14 mouse cellular contexts compared by ENCODE assay signal in the genomic region with DNA sequence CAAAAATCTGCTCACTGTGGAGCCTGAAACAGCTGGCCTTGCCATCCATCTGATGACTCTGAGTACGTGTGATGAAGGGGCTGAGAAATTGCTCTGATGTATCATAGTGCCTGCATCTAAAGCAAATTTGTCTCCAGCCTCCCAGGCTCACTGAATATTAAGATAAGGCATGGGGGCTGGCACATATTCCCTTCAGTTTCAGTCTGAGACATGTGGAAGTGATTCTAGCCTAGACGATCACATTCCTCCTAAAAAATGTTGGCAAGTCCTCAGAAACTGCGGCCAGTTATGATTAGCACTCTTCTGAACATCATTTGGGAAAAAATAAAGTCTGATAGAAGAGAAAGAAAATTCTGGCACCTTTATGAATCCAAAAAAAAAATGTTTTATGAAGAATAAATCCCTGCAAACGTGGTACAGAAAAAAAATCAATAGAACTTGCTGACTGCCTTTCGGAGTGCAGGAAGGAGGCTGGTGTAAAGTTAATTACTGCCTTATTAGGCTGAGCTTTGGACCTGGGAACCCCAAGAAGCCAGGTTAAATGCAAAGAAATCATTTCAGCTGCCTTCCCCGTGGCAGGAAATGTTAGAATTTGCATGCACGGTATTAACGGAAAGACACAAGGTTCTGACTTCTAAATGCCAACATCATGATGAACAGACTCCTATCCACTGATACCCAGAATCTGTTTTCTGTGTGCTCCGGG.
DNase-seq lines count a peak whose midpoint lies in the region; ATAC-seq and TF ChIP-seq lines count a peak whose summit lies in the region.
"Had no signal": no experiment of that assay in that cellular context is flagged by ENCODE, and none has a peak within 500 bp of the region (broad histone marks: within the 10 kb centered on the region; RNA-seq: fewer than 3 reads in every experiment).

No protein-coding gene starts in this region.

- no peaks in the 10 kb centered on the region for H3K9me3 ChIP-seq in embryonic facial prominence, embryonic 11.5 days (replicated peaks; ENCODE audit: control insufficient read depth, low read length)
- H3K9me3 ChIP-seq: forebrain, embryonic 15.5 days; heart, embryonic 15.5 days; liver, embryonic 15.5 days had no signal

- no peak overlapping the region for H3K27ac ChIP-seq in embryonic facial prominence, embryonic 11.5 days (replicated peaks; ENCODE audit: low read depth, low read length)
- H3K27ac ChIP-seq in cerebellum, adult 2 months (ENCODE audit: insufficient read depth, low read length) = no peak overlapping the region
- H3K27ac ChIP-seq: forebrain, embryonic 15.5 days; heart, embryonic 15.5 days; liver, embryonic 15.5 days; stomach, postnatal 0 days had no signal

- no peak for TF ChIP-seq POLR2A in cerebellum, adult 2 months (IDR thresholded peaks at IDR 0.05; ENCODE audit: borderline replicate concordance, insufficient read depth, low read length)

- H3K4me2 ChIP-seq in embryonic facial prominence, embryonic 11.5 days (ENCODE audit: low read depth, low read length) = no peak overlapping the region; the same call in 1 of the 2 replicates
- H3K4me2 ChIP-seq: forebrain, embryonic 15.5 days; heart, embryonic 15.5 days; liver, embryonic 15.5 days had no signal

- DNase-seq in kidney, postnatal 10 days = peak; percentile 8
- no peak for DNase-seq in kidney, adult 11 months
- DNase-seq in embryonic facial prominence, embryonic 11.5 days (ENCODE audit: low spot score) = peak; percentile 63
- DNase-seq in hindlimb bud, embryonic 11.5 days (ENCODE audit: extremely low spot score, low read depth, low spot score) = peak; percentile 20
- peak; percentile 23 for DNase-seq in lung, postnatal 36 days
- DNase-seq in cerebellum, adult 2 months = no peak
- DNase-seq: cerebellum, postnatal 25 days; midbrain, embryonic 14.5 days; right cerebral cortex, postnatal 25 days had no signal

- TF ChIP-seq CTCF in cerebellum, adult 2 months (IDR thresholded peaks at IDR 0.05; ENCODE audit: borderline replicate concordance, insufficient read depth, low read depth, low read length) = no peak

- WGBS in embryonic facial prominence, embryonic 11.5 days = 34% methylated on average over 9 of the region's 9 CpGs
- WGBS in cerebellum, adult 2 months = 52% methylated on average over 9 of the region's 9 CpGs

- no peaks in the 10 kb centered on the region for H3K4me1 ChIP-seq in embryonic facial prominence, embryonic 11.5 days (ENCODE audit: control insufficient read depth, insufficient read depth, low read length)
- no peaks in the 10 kb centered on the region for H3K4me1 ChIP-seq in cerebellum, adult 2 months (ENCODE audit: control insufficient read depth, insufficient read depth, low read length)
- H3K4me1 ChIP-seq: forebrain, embryonic 15.5 days; liver, embryonic 15.5 days had no signal

- no peak overlapping the region for H3K4me3 ChIP-seq in embryonic facial prominence, embryonic 11.5 days (ENCODE audit: low read depth, low read length)
- H3K4me3 ChIP-seq in cerebellum, adult 2 months (replicated peaks; ENCODE audit: insufficient read depth, low read depth, low read length) = no peak overlapping the region
- H3K4me3 ChIP-seq: forebrain, embryonic 15.5 days; heart, embryonic 15.5 days; liver, embryonic 15.5 days had no signal

- no peak for ATAC-seq in embryonic facial prominence, embryonic 11.5 days (replicated peaks; ENCODE audit: insufficient number of reproducible peaks, low FRiP score, low TSS enrichment, low read depth)
- ATAC-seq in monocyte, adult 5-6 weeks (replicated peaks; ENCODE audit: insufficient number of reproducible peaks, low FRiP score, low TSS enrichment, poor library complexity, severe bottlenecking) = no peak
- ATAC-seq: forebrain, embryonic 15.5 days had no signal

- H3K36me3 ChIP-seq in embryonic facial prominence, embryonic 11.5 days (replicated peaks; ENCODE audit: control insufficient read depth, insufficient read depth, low read depth, low read length) = no peaks in the 10 kb centered on the region
- H3K36me3 ChIP-seq: forebrain, embryonic 15.5 days; heart, embryonic 15.5 days; liver, embryonic 15.5 days had no signal

- no peaks in the 10 kb centered on the region for H3K27me3 ChIP-seq in embryonic facial prominence, embryonic 11.5 days (ENCODE audit: control insufficient read depth, insufficient read depth, low read length)
- H3K27me3 ChIP-seq in cerebellum, adult 2 months (ENCODE audit: control insufficient read depth, insufficient read depth, low read length) = no peaks in the 10 kb centered on the region; the same call in 1 of the 2 replicates
- H3K27me3 ChIP-seq: forebrain, embryonic 15.5 days; heart, embryonic 15.5 days; liver, embryonic 15.5 days had no signal

- H3K9ac ChIP-seq in embryonic facial prominence, embryonic 11.5 days (replicated peaks; ENCODE audit: low read length) = no peak overlapping the region
- H3K9ac ChIP-seq: forebrain, embryonic 15.5 days; heart, embryonic 15.5 days; liver, embryonic 15.5 days had no signal

Comparison
In these comparisons a context has a peak if more than half of its experiments do, and no peak if none do; other contexts are left out.
1. DNase-seq: peak in kidney, postnatal 10 days (single experiment), embryonic facial prominence, embryonic 11.5 days (single experiment), hindlimb bud, embryonic 11.5 days (single experiment) and lung, postnatal 36 days (single experiment); none in kidney, adult 11 months (single experiment) and cerebellum, adult 2 months (0 of 2).